Mouse (Mus musculus) ES-E14 (cell line): ENCODE results near the gene Spn. TPM values are rescaled to one million over a fixed set of nuclear protein-coding genes. Genes with fewer than 3 reads are reported as not detected.

Experiments used
- DNase-seq: peaks from one replicate; pipeline ENCODE4 v3.0.0-alpha.2; 2013; ENCODE audit warnings: low read depth, low spot score
- H3K27ac ChIP-seq: 2 replicates; pipeline ENCODE4 v1.5.1; 2012; ENCODE audit warnings: low read depth, mild to moderate bottlenecking, low read length, moderate library complexity, mixed read lengths; ENCODE audit not compliant: poor library complexity, insufficient read depth, severe bottlenecking
- H3K36me3 ChIP-seq: 2 replicates; pipeline ENCODE4 v1.6.1; 2012; ENCODE audit warnings: mild to moderate bottlenecking, low read length, moderate library complexity, mixed read lengths; ENCODE audit not compliant: control insufficient read depth, poor library complexity, insufficient read depth, severe bottlenecking
- H3K4me1 ChIP-seq, 2 experiments: fragments of 150-350 bp in 1 of 2; sonication (generic) in 1 of 2; 2 replicates each; pipeline ENCODE4 v1.6.1; 2012; ENCODE audit warnings: low read length in 2 of 2, mild to moderate bottlenecking in 1 of 2, mixed read lengths in 1 of 2; ENCODE audit not compliant: control insufficient read depth in 2 of 2, insufficient read depth in 2 of 2, poor library complexity in 1 of 2
- H3K4me3 ChIP-seq, 2 experiments: fragments of 150-350 bp in 1 of 2; sonication (generic) in 1 of 2; 2 replicates each; pipeline ENCODE4 v1.5.1; 2012; ENCODE audit warnings: low read length in 2 of 2, low read depth in 1 of 2, mild to moderate bottlenecking in 1 of 2, mixed read lengths in 1 of 2; ENCODE audit not compliant: insufficient read depth in 1 of 2, poor library complexity in 1 of 2, severe bottlenecking in 1 of 2
- H3K9ac ChIP-seq: 2 replicates; pipeline ENCODE4 v1.6.1; 2012; ENCODE audit warnings: low read depth, mild to moderate bottlenecking, low read length, mixed read lengths; ENCODE audit not compliant: poor library complexity, insufficient read depth, severe bottlenecking
- H3K9me3 ChIP-seq: fragments of 150-350 bp; sonication (generic); 2 replicates; pipeline ENCODE4 v1.6.1; 2012; ENCODE audit warnings: low read depth, mild to moderate bottlenecking, low read length; ENCODE audit not compliant: control insufficient read depth, insufficient read depth
- CHD2 ChIP-seq: IDR thresholded peaks from 2 replicates; pipeline ENCODE4 v1.6.1; 2014; ENCODE audit warnings: mild to moderate bottlenecking, low read depth, low read length, inconsistent platforms
- HCFC1 ChIP-seq: IDR thresholded peaks from 2 replicates; pipeline ENCODE4 v1.6.1; 2012; ENCODE audit warnings: low read length, inconsistent platforms, borderline replicate concordance; ENCODE audit not compliant: insufficient read depth
- MAFK ChIP-seq: IDR thresholded peaks from 2 replicates; pipeline ENCODE4 v1.6.1; 2014; ENCODE audit warnings: mild to moderate bottlenecking, low read depth, low read length, inconsistent platforms; ENCODE audit not compliant: insufficient read depth
- ZC3H11A ChIP-seq: IDR thresholded peaks from 2 replicates; pipeline ENCODE4 v1.6.1; 2012; ENCODE audit warnings: low read depth, mild to moderate bottlenecking, inconsistent platforms, low read length, borderline replicate concordance
- ZNF384 ChIP-seq: IDR thresholded peaks from 2 replicates; pipeline ENCODE4 v1.6.1; 2012; ENCODE audit warnings: low read depth, low read length, inconsistent platforms
- in situ Hi-C, 2 experiments: fragments of 600-800 bp; cut with MboI; formaldehyde crosslinking; loops; one replicate each; pipeline ENCODE4 v1.15.1; 2025; ENCODE audit warnings: low sequenced_read_pairs in 2 of 2, inconsistent platforms in 1 of 2; ENCODE audit not compliant: unreplicated experiment in 2 of 2
- total RNA-seq: library from RNA; depleted of rRNA; stranded (reverse); fragments of 300-350 nt; gene quantifications from 2 replicates; pipeline ENCODE4 v1.2.3, GENCODE M21; 2012

Gene Spn
- total RNA-seq, 1 experiment: 30.2 TPM

GRCm38 (mm10) chr7:127144412-127144811 is 6.8 kb upstream of the Spn start:
- TF ChIP-seq CHD2: no peak
- TF ChIP-seq ZNF384: no peak
- TF ChIP-seq ZC3H11A: no peak
- no peak for TF ChIP-seq HCFC1
- TF ChIP-seq MAFK: no peak
- no peaks in the 10 kb centered on the region for H3K9me3 ChIP-seq
- peak overlapping the region; percentile 31; the same call in 1 of the 2 replicates for H3K9ac ChIP-seq
- in situ Hi-C loops: no loop called here
- peaks cover 4 to 31% of the 10 kb centered on the region in 2 experiments; a peak in 3 of 4 replicates for H3K4me1 ChIP-seq
- no peak for DNase-seq
- H3K27ac ChIP-seq: no peak overlapping the region
- H3K36me3 ChIP-seq: no peaks in the 10 kb centered on the region
- no peak overlapping the region for H3K4me3 ChIP-seq

GRCm38 (mm10) chr7:127142666-127143065 is 5.0 kb upstream of the Spn start:
- DNase-seq: no peak
- Histone ChIP-seq H3K9ac (no peak overlapping the region), H3K4me3 (no peak overlapping the region), H3K4me1 (peaks cover 6 to 31% of the 10 kb centered on the region in 2 experiments), H3K36me3 (no peaks in the 10 kb centered on the region), H3K27ac (no peak overlapping the region), H3K9me3 (no peaks in the 10 kb centered on the region)
- in situ Hi-C loops: no loop called here
- TF ChIP-seq HCFC1: no peak
- no peak for TF ChIP-seq ZC3H11A
- TF ChIP-seq CHD2: no peak
- TF ChIP-seq MAFK: no peak
- TF ChIP-seq ZNF384: no peak

- TF ChIP-seq HCFC1 (no peak), CHD2 (no peak), MAFK (no peak), ZC3H11A (no peak), ZNF384 (no peak)
- no peak overlapping the region for H3K4me3 ChIP-seq
- no peak overlapping the region for H3K27ac ChIP-seq
- in situ Hi-C loops: no loop called here
- H3K9me3 ChIP-seq: no peaks in the 10 kb centered on the region
- H3K9ac ChIP-seq: no peak overlapping the region
- no peak for DNase-seq
- H3K36me3 ChIP-seq: no peaks in the 10 kb centered on the region
- H3K4me1 ChIP-seq: peaks cover 6 to 31% of the 10 kb centered on the region in 2 experiments
Measured at GRCm38 (mm10) chr7:127142214-127142613, 4.6 kb upstream of the Spn start.

GRCm38 (mm10) chr7:127140623-127141404 is 3.2 kb upstream of the Spn start:
- Histone ChIP-seq H3K27ac (peak overlapping the region; percentile 54; the same call in 1 of the 2 replicates), H3K4me1 (peaks cover 5 to 29% of the 10 kb centered on the region in 2 experiments), H3K4me3 (no peak overlapping the region), H3K9me3 (no peaks in the 10 kb centered on the region), H3K9ac (no peak overlapping the region), H3K36me3 (no peaks in the 10 kb centered on the region)
- no peak for TF ChIP-seq HCFC1
- no peak for DNase-seq
- in situ Hi-C loops: no loop called here
